Mouse (Mus musculus) effector memory CD4-positive, alpha-beta T cell, adult 5 months (primary cell): ENCODE data around the gene Miga2. TPM values are rescaled to one million over a fixed set of nuclear protein-coding genes. Genes with fewer than 3 reads are reported as not detected.

ENCODE experiments used
- polyA plus RNA-seq: library from polyadenylated mRNA; unstranded; fragments of 100-300 nt; shearing (Covaris generic); gene quantifications from one replicate; pipeline ENCODE4 v1.2.1, GENCODE M21; 2017

The Miga2 gene
- polyA plus RNA-seq, result 7.7 TPM

GRCm38 (mm10) chr2:30363773-30364650 lies at the start of gene Miga2:
Gene Miga2, plus strand, starts transcription at chr2:30364233.

GRCm38 (mm10) chr2:30358533-30359531 lies 5.2 kb upstream of the Miga2 start, which contains the start of gene Sh3glb2:
Gene Sh3glb2, minus strand, starts transcription at chr2:30359337.

GRCm38 (mm10) chr2:30392114-30392576 lies 28.1 kb downstream of the Miga2 start, which contains the start of gene Dolpp1:
Gene Dolpp1, plus strand, starts transcription at chr2:30392254.

GRCm38 (mm10) chr2:30415157-30415935 lies 51.3 kb downstream of the Miga2 start, which contains the start of gene Crat:
Gene Crat, minus strand, starts transcription at chr2:30415813.

GRCm38 (mm10) chr2:30415936-30416648 lies 52.1 kb downstream of the Miga2 start, which contains the start of gene Ptpa:
Gene Ptpa, plus strand, starts transcription at chr2:30416039.

Other genes starting within 250 kb of the Miga2 start
- gene Zer1, start 239.6 kb upstream of the Miga2 start, polyA plus RNA-seq, result 34.9 TPM
- 5.0 TPM for gene Tbc1d13, start 230.5 kb upstream of the Miga2 start, polyA plus RNA-seq
- 19.4 TPM for gene Endog, start 192.7 kb upstream of the Miga2 start, polyA plus RNA-seq
- gene Spout1, start 185.8 kb upstream of the Miga2 start, polyA plus RNA-seq, result 25.6 TPM
- gene Kyat1, start 158.4 kb upstream of the Miga2 start, polyA plus RNA-seq, result 5.6 TPM
- gene Lrrc8a, start 126.5 kb upstream of the Miga2 start, polyA plus RNA-seq, result 4.2 TPM
- gene Gm28035, start 123.7 kb upstream of the Miga2 start, polyA plus RNA-seq, result 0.92 TPM
- gene Phyhd1, start 98.0 kb upstream of the Miga2 start, polyA plus RNA-seq, result 1.6 TPM
- gene Gm28038, start 83.2 kb upstream of the Miga2 start, polyA plus RNA-seq, result not detected
- gene Dolk, start 77.9 kb upstream of the Miga2 start, polyA plus RNA-seq, result 9.0 TPM
- gene Nup188, start 77.8 kb upstream of the Miga2 start, polyA plus RNA-seq, result 20.7 TPM
- gene Sh3glb2, start 4.9 kb upstream of the Miga2 start, polyA plus RNA-seq, result 99.5 TPM
- gene Dolpp1, start 28.0 kb downstream of the Miga2 start, polyA plus RNA-seq, result 21.1 TPM
- 10.1 TPM for gene Crat, start 51.6 kb downstream of the Miga2 start, polyA plus RNA-seq
- gene Ptpa, start 51.8 kb downstream of the Miga2 start, polyA plus RNA-seq, result 79.7 TPM
- gene Ier5l, start 110.0 kb downstream of the Miga2 start, polyA plus RNA-seq, result 37.6 TPM
- gene Cstad, start 230.8 kb downstream of the Miga2 start, polyA plus RNA-seq, result 0.62 TPM